Mouse (Mus musculus) Muller cell, postnatal 12 days (primary cell): Measurements from ENCODE around the gene Pik3r3.
A peak's percentile ranks its signal among the peaks of the same experiment; 100 is the strongest.
"Not testable (repeated sequence)": the region's sequence is repeated elsewhere in the genome, so short reads cannot be mapped to it uniquely, and the experiment has no call there.

Experiments used
- DNase-seq: peaks from one replicate; pipeline ENCODE4 v3.0.0-alpha.2; 2015; ENCODE audit errors: inconsistent ontology term

The Pik3r3 gene

DNA sequence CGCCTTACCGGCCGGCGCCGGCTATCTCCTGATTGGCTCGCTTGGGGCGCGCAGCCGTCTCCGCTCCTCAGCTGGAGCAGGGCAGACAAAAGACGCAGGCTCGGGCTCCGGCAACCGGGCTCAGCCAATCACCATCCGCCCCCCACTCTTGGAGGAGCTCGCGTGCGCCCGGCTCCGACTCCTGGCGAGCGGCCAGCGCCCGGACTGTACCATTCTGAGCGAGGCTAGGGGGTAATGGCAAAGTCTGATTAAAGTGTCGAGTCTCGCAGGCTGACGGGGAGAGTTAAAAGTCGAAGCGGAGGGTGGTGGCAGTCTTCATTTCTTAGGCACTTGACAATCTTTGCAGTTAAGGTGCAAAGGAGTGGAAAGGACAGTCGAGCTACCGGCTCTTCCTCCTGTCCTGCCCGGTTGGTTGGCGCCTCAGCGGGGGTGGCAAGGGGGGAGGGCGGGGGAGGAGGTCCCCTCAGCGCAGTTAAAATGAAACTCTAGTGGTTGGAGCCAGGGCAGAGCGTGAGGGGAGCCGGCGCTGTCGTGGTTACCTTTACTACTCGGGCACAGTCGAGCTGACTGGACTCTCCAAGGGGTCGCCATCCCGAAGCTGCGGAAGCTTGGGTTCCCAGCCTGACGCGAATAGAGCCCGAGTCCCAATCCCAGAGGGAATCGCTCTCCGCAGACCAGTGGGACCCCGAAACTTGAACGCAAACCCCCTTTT is at the start of gene Pik3r3:
TSS of gene Pik3r3 (plus strand) at position 479 of the 712 bp plus-strand sequence.
- DNase-seq = peak; percentile 99

DNA sequence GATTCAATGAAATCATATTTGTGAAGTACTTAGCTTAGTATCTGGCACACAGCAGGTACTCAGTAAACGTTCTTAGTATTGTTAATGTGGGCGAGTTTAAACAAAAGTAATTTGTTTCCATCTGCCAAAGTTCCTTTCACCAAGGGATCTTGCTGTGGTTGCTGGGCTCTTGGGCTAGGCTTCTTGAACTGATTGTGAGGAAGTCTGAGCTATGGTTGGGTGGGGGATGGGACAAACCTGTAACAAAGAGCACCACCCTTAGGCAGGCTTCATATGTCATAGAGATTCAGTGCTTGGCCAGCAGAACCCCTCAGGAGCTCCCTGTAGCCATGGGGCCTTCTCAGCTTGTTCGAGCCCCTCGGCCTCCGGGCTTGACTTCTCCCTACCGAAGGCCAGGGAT is 48.3 kb upstream of the Pik3r3 start, which contains the start of the genes 1700042G07Rik and Gm49337:
TSS of gene 1700042G07Rik (plus strand) at position 301 of the 400 bp plus-strand sequence.
TSS of gene Gm49337 (plus strand) at position 313 of the 400 bp plus-strand sequence.
- no peak for DNase-seq

DNA sequence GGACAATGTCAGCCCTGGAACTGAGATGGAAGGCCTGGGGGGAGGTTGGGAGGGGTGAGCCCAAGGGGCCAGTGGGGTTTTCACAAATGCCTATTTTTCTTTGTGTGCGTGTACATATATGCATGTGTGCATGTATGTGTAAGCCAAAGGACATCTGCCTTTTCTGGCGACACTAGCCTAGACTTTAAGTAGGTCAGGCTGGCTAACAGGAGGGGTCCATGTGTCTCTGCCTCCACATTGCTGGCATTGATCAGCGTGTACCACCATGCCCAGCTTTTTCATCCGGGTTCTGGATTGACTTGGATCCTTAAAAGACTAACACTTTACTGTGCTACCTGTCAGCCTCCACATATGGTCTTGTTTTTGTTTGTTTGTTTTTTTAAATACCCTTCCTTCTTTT is 47.7 kb upstream of the Pik3r3 start:
- no peak for DNase-seq

DNA sequence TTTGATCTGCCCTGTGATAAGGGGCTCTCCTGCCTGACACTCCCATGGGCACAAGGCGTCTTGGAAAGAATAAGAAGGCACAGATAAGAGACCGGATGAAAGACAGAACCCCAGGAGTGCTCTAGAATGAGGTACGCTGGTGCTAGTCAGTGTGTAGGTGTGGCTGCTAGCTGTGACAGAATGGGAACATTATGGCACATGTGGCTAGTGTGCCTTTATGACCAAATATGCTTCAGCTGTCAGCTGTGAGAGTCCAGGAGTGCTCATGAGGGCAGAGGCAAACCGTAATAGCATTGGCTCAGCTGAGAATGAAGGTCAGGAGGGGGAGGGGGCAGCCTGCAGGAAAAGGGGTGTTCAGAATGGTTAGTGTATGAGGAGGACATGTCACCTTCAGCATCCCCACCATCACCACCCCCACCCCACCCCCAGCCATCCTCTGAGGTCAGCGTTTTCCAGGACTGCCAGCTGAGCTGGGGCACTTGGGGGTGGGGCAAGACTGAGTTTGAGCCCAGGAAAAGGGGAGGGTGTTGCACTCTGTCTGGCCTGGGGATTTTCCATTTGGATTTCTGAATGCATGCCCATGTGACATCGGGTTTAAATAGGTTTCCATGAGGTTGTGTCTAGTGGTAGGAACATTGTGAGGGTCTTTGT is 46.8 kb upstream of the Pik3r3 start:
- DNase-seq = no peak

DNA sequence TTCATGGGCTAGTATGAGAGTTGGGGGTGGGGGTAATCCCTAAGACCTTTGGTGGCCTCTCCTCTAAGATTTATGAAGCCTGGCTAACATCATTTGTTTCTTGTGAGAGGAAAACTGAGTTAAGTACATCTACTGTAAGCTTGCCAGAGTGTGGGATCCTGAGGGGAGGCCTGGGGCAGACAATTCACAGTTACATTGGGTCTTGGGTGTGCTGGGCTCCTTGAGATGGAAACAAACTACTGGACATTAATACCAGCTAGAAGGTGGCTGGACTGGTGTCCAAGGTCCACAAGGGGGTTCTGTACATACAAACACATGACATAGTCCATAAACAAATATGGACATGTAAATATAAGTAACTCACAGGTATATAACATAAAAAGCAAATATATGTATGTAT is 46.3 kb upstream of the Pik3r3 start:
- DNase-seq = no peak

DNA sequence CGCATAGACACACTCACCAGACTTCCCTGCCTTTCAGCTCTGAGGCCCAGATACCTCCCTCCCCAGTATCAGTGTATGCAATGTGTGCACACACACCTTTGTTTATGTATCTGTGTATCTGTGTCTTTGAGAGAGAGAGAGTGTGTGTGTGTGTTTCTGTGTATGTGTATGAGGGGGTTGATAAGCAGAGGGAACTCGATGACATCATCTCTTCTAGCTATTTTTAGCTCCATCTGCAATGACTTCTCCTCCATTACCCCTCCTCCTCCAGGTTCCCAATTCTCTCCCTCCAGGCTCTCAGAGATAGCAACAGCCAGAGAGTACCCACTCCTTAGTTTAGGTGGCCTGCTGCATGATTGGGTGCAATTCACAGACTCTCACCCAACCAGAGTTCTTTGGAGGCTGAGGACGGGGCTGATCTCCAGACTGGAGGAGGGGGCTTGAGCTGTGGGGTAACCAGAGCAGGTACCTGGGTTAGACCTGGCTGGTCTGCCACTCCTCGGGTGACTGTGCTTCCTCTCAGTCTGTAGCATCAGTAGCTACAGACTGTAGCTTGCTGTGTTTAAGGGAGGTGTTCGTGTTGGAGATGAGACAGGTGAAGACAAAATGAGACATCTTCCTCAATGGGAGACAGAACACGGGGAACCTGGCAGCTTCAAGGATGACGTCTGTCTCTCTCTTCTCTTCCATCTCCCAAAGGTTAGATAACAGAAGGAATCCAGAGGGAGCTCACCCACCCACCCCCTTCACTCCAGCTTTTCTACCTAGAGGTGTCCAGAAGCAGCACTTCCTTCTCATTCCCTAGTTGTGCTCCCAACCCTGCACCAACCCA is 45.5 kb upstream of the Pik3r3 start:
- DNase-seq = peak; percentile 19

DNA sequence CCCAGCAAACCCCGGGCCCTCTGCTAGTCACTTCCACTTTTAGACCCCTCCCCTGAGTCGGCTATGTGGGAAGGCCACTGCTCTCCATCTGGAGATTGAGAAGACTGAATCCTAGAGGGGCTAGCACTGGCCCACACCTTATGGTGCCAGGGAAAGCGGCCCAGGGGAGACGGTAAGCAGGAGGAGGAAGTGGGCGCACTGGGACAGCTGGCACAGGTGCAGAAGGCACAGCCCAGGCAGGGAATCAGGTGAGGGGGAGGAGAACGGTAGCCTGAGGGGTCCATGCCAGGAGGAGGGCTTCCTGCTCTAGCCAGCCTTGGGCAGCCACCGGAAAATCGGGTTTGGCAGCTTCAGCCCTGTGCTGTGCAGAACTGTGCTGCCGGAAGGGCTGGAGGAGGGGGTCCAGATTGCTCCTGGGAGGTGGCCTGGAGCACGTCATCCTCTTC is 44.9 kb upstream of the Pik3r3 start:
- DNase-seq = peak; percentile 76

DNA sequence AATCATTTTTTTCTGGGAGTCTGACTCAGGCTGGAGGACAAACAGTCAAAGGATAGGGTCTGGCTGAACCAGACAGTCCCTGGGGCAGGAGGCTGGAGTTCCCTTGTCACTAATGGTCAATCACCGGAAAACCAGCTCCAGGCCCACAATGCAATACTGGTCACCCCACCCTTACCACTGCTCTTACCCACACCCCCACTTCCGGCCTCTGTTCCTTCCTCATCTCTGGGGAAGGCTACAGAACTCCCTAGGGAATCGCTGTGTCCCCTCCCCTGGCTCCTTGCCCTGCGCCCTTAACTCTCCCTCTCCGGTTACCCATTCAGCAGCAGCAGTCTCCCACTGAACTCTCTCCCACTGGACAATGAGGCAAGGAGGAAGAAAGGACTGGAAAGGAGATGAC is 44.3 kb upstream of the Pik3r3 start:
- DNase-seq = peak; percentile 60

DNA sequence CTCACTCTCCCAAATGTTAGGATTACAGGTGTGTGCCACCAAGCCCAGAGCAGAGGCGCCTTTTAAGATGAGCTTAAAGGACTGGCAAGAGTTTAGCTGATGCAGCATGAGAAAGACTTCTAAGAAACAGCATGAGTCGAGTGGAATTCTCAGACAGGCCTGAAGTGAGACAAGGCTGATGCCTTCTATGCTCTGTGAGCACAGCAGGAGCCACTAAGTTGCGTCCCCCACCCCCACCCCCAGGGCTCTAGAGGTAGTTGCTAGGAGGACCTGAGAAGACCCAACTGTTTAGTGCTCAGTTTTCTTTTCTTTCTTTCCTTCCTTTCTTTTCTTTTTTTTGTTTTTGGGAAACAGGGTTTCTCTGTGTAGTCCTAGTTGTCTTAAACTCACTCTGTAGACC is 39.3 kb upstream of the Pik3r3 start:
- DNase-seq = peak; percentile 36

DNA sequence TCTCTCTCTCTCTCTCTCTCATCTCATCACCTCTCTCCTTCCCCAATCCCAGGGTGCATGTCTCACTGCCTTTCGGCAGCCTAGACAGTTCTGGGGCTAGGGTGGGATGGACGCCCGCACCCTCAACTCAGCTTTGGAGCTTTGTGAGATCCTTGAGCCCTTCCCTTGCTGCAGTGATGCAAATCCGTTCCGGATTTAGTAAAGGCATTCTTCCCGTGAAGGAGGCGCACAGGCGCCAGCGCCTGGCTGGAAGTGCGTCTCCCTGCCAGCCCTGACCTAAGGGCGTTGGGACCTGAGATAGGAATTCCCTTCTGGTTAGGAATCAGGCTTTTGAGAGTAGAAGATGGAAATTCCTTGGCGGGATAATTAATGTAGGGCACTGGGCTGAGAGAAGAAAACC is 38.7 kb upstream of the Pik3r3 start:
- DNase-seq = peak; percentile 58

DNA sequence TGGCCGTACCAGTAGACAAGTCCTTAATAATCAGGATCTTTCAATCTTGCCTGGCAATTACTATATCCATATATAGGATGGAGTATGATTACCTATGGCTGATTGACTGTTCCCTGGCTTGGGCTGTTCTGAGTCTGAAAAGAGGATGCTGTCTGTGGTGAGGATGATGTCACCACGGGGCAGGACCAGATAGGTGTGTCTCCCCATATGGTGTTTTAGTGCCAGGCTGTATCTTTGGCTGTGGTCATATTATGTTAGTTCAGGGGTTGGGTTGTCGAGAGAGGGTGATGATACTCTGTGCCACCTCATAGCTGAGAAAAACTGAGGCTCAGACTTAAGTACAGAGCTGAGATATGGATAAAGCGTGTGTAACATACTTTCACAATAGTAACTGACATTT is 36.3 kb upstream of the Pik3r3 start:
- DNase-seq = no peak

DNA sequence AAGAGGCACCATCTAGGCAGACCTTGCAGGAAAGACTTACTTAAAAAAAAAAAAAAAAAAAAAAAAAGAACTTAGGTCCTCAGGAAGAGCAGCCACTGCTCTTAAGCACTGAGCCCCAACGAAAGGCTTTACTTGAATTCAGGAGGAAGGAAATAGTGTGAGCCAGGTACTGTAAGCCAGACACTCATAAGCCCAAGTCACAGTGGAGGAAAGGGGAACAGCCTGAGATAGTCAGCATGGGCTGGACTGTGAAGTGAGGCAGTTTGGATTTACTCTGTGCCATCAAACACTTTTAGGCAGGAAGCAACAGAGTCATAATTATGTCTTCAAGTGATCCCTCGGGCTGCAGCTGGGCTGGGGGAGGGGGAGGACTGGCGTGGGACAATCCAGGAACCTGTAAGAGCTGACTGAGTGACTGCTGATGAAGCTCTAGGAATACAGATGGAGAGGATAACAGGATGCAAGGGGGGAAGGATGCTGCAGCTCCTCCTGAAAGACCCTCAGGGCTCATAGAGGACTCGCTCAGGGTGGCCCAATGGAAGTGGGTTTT is 29.1 kb upstream of the Pik3r3 start:
- no peak for DNase-seq

DNA sequence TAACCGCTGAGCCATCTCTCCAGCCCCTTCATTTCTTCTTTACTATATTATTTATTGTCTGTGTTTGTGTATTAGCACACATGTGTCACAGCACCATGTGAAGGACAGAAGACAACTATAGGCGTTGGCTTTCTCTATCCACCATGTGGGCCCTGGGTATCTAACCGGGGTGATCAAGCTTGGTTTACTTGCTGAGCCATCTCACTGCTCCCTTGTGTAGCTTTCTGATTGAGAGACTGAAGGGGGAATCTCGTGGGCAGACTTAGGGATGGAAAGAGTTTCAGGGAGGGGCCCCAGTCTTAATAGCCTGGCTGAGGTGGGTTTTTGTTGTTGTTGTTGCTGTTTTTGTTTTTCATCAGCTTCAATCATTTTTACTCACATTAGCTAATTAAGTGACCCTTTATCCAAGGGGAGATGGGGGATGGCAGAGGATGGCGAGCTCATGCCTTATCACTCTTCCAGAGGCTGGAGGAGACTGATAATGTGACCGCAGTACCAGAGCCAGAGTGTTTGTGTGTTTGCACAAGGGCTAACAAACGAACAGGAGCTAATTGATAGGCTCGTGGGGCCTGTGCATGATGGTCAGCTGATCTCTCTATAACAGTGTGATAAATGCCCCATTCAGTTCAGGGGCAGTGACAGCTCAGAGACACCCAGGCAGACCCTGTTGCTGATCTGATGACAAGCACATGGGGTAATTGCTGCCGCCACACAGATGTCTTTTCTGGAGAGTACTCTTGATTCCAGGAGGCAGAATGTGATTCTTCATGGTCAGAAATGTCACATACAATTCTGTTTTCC is 27.6 kb upstream of the Pik3r3 start:
- no peak for DNase-seq

DNA sequence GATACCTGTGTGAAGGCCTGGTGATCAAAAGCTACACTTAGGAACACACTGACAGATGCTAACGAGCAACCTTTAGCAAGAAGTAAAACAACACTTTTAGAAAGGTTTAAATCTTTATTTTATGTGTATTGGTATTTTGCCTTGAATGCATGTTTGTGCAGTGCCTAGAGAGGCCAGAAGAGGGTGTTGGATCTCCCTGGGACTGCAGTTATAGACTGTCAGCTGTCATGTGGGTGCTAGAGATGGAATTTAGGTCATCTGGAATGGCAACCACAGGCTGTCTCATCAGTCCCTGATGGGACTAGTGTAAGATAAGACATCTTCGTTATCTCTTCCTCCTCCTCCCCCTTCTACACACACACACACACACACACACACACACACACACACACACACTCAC is 23.0 kb upstream of the Pik3r3 start:
- peak; percentile 26 for DNase-seq

DNA sequence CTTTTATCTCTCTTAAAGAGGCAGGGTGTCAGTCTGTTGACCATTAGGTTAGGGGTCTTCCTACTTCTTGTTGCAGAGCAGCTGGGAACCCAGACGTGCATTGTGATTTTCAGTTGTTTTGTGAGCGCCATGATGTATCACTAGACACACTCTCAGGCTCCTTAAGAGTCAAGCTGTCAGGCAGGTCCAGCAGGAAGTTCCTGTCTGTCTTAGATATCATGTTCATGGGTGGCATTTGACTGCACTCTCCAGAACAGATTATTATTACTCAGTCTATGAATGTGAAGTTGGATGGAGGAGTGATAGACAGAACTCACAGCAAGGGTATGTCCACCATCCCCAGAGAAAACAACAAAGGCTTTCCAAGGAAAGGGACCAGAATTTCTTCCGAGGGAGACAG is 17.0 kb upstream of the Pik3r3 start:
- no peak for DNase-seq

DNA sequence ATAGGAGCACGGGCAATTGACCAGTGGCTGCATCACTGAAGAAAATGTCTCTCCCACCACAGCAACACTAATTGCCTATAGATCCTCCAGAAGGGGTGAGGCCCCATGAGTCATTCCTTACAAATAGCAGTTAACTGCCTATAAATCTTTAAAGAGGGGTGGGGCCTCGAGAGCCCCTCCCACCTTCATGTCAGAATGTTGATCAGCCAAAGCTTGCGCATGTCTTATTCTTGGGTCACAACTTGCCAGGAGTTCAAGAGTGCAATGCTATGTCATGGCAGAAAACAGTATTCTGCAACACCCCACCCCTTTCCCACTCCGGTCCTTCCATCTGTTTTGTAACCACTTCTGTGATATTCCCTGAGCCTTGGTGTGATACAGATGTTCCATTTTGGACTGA is 14.9 kb upstream of the Pik3r3 start:
- no peak for DNase-seq

DNA sequence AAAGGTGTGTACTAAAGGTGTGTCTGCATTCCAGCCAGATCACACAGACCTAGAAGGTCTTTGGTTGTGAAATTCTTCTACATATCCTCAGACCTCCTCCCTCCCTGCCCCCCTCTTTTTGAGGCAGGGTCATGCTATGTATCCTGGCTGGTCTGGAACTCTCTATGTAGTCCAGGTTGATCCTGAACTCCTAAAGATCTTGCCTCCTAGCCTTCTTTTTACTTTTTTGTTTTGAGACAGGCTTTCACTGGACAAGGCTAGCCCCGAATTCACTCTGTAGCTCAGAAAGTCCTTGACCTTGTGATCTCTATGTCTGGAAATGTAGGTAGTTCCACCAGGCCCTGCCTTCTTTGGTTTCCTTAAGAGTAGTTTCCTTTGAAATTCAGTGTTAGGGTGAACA is 12.5 kb upstream of the Pik3r3 start:
- DNase-seq = no peak

DNA sequence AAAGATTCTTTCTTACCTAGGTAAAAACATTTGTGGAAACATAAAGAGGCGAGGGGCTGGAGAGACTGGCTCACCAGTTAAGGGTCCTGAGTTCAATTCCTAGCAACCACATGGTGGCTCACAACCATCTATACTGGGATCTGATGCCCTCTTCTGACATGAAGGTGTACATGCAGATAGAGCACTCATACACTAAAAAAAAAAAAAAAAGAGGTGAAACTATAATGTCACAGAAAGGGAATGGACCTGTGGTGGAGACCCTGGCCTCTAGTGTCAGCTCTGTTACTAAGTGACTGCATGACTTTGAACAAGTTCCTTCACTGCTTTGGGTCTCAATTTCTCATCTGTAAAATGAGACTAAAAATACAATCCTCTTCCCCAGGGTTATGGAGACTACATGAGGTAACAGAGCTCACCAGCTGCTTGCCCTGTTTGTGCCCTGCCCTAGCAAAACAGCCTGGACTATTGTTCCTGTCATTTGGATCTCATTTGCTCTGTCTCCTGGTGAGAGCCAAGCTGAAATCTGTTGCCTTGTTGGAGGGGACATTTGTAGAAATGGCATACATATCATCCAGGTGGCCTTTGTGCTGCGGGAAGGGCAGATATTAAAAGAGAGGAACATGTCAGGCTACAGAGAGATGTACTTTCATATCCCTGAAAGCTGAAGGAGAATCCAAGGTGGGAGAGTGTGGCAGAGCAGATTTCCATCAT is 5.4 kb upstream of the Pik3r3 start:
- no peak for DNase-seq

DNA sequence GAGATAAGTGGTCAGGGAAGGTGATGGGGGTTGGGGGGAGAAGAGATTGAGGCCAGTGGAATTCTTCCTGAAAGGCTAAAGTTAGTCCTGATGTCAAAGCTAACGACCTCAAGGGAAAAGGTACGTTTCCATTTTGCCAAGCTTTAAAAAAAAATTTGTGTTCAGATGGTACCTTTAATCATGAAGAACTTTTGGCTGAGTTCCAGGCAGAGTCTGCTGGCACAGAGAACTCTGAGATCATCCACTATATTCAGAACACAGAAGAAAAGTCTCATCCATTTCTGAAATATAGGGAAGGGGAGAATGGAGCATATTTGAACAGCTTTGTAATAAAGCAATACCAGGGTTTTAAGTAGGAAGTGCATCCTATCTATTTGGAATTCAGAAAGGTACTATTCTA is 4.4 kb upstream of the Pik3r3 start:
- DNase-seq = peak; percentile 36

DNA sequence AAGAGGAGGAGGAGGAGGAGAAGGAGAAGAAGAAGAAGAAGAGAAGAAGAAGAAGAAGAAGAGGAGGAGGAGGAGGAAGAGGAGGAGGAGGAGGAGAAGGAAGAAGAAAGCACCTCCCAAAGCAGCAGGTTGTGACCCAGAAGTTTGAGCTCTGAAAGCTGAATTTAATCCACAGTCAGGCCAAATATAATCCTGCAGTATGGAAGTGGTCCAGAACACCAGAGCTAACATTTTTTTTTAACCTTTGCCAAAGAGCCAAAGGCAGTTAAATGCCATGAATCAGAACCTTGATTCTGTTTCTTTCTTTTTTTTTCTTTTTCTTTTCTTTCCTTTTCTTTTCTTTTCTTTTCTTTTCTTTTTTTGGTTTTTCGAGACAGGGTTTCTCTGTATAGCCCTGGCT is 3.8 kb upstream of the Pik3r3 start:
- DNase-seq = not testable (repeated sequence)

DNA sequence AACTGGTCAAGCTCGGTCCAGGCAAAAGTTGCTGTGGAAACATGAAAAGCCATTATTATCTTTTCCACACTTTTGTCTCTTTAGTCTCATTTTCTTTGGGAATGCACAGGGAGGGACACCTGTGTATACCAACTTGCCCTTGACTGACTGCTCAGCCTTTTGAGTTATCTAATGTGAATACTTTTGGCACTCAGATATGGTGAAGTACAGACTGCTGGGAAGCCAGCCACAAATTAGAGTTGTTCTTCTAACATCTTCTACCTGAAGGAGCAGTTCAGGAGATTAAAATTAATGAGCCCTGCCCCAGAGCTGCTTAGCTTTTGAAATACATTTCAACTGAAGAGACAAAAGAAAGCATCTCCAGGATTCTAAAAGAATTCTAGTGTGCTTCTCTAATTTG is 2.4 kb upstream of the Pik3r3 start:
- DNase-seq = no peak
